Mouse (Mus musculus) Muller cell, postnatal 12 days (primary cell): ENCODE results near the gene Mapt.
A peak's percentile ranks its signal among the peaks of the same experiment; 100 is the strongest.

Experiments
- DNase-seq: peaks from one replicate; pipeline ENCODE4 v3.0.0-alpha.2; 2015; ENCODE audit errors: inconsistent ontology term

The Mapt gene

GRCm38 (mm10) chr11:104272352-104272751 is 41.2 kb downstream of the Mapt start:
- peak; percentile 85 for DNase-seq

GRCm38 (mm10) chr11:104275765-104276164 is 44.6 kb downstream of the Mapt start:
- no peak for DNase-seq

GRCm38 (mm10) chr11:104278222-104278621 is 47.0 kb downstream of the Mapt start:
- peak; percentile 62 for DNase-seq

- DNase-seq: no peak
These were observed 47.9 kb downstream of the Mapt start for GRCm38 (mm10) chr11:104279049-104279448.

GRCm38 (mm10) chr11:104279538-104279937 is 48.3 kb downstream of the Mapt start:
- no peak for DNase-seq

GRCm38 (mm10) chr11:104281501-104281900 is 50.3 kb downstream of the Mapt start:
- no peak for DNase-seq

GRCm38 (mm10) chr11:104287113-104287512 is 55.9 kb downstream of the Mapt start:
- no peak for DNase-seq

- DNase-seq: no peak
These were observed 57.6 kb downstream of the Mapt start for GRCm38 (mm10) chr11:104288835-104289198.

- DNase-seq: peak; percentile 45
These were observed 58.2 kb downstream of the Mapt start for GRCm38 (mm10) chr11:104289199-104290031.

- no peak for DNase-seq
These were observed 61.4 kb downstream of the Mapt start for GRCm38 (mm10) chr11:104292443-104293220.

GRCm38 (mm10) chr11:104293241-104293640 is 62.1 kb downstream of the Mapt start:
- no peak for DNase-seq

GRCm38 (mm10) chr11:104295145-104295544 is 64.0 kb downstream of the Mapt start:
- no peak for DNase-seq

GRCm38 (mm10) chr11:104295656-104296055 is 64.5 kb downstream of the Mapt start:
- DNase-seq: no peak

- no peak for DNase-seq
These were observed 66.5 kb downstream of the Mapt start for GRCm38 (mm10) chr11:104297671-104298070.

GRCm38 (mm10) chr11:104302628-104303027 is 71.4 kb downstream of the Mapt start:
- no peak for DNase-seq

- DNase-seq: peak; percentile 22
These were observed 72.1 kb downstream of the Mapt start for GRCm38 (mm10) chr11:104303088-104303960.

GRCm38 (mm10) chr11:104305711-104306110 is 74.5 kb downstream of the Mapt start:
- DNase-seq: no peak

- no peak for DNase-seq
These were observed 75.3 kb downstream of the Mapt start for GRCm38 (mm10) chr11:104306483-104306882.

GRCm38 (mm10) chr11:104307136-104307535 is 75.9 kb downstream of the Mapt start:
- no peak for DNase-seq

- no peak for DNase-seq
These were observed 78.4 kb downstream of the Mapt start for GRCm38 (mm10) chr11:104309377-104310225.
